Mouse (Mus musculus) left cerebral cortex, postnatal 4 days (tissue): ENCODE results near the gene Ctla4. TPM values are rescaled to one million over a fixed set of nuclear protein-coding genes. Genes with fewer than 3 reads are reported as not detected.

Experiments
- DNase-seq: peaks from one replicate; pipeline ENCODE4 v3.0.0-alpha.2; 2022
- intact Hi-C: fragments of 180-260 bp; cut with DNase I; formaldehyde crosslinking; loops from one replicate; pipeline ENCODE4 v1.15.1; 2025
- total RNA-seq, 2 experiments: library from RNA; stranded (reverse); gene quantifications; 2 replicates each; pipeline ENCODE4 v1.2.3; 2021

The Ctla4 gene
- total RNA-seq, 2 experiments from 2014 or later: not detected

DNA sequence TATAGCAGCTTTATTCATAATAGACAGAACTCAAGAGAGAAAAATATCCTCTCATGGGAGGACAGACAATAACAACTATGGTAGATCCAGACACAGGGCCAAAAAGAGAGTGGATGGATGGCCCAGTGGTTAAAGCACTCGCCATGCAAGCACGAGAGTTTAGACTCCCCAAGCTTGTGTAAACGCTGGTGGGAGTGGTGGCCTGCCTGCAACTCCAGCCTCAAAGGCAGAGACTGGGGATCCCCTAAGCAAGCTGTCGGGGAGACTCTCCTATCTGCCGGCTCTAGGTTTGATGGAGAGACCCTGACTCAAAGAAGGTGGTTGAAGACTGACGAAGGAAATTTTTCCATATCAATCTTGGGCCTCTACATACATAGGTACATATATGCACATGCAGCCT is 69.4 kb downstream of the Ctla4 start:
- intact Hi-C loops: no loop called here

DNA sequence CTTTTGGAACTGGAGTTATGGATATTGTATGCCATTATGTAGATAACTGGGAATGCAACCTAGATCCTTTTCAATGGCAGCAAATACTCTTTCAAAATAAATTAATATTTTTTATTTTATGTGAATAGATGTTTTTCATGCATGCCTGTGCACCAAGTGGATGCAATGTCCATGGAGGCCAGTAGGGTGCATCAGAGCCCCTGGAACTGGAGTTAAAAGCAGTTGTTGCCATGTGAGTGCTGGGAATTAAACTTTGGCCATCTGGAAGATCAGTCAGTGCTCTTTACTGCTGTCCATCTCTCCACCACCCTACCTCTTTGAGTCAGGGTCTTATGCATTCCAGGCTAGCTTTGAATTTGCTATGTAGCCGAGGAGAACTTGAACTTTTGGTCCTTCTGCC is 71.5 kb downstream of the Ctla4 start:
- intact Hi-C loops: no loop called here

More for the DNA sequence above, 69.4 kb downstream of the Ctla4 start:
- no peak for DNase-seq

DNA sequence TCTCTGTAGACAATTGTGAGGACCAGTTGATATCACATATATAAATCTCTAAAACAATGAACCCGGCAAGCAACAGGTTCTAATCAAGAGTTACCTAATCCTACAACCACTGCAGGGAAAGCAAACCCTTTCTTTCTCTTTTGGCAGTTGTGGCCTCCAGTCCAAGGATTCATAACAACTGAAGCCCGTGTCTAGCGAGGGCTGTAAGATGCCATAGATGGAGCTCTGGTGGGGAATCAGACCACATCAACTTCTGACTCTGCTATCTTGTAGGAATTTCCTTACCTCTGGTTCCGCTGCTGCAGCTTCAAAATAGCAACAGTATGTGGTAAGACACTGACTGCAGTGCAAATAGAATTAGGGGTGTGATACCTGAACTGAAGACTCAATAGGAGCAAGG is 72.4 kb downstream of the Ctla4 start:
- no peak for DNase-seq
- intact Hi-C loops: no loop called here

More for the DNA sequence above, 71.5 kb downstream of the Ctla4 start:
- no peak for DNase-seq

DNA sequence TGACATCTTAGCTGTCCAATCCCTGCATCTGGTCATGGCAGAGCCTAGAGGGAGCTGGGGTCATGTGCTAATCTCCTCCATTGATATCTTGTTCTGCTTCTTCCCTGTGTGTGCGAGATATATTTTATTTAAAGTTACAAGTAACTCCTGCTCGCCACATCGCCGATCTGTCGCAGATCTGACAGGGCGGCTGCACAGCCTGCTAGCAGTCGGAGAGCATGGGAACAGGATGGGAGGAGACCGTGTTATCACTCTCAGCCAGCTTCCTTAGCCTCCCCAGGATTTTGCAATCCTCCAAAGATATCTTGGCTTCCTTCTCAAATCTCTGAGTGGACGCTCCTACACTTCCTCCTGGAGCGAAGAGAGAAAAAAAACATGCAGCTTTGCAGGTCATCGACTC is 73.7 kb downstream of the Ctla4 start:
- intact Hi-C loops: no loop called here

DNA sequence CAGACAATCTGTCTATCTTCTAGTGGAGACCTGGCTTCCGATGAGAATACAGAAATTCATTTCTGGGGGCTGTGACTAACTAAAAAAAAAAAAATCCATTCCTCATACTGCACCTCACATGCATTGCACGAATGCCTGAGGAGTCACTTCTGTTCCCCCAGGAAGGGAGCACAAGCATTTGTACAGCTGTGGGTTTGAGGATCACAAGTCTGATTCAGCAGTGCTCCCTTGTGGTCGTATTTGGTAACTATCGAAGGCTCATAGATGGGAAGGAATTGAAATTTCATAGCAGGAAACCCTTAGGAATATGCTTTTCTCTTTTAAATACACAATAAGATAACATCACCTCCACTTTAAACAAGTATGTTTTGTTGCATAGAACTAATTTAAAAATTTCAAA is 74.3 kb downstream of the Ctla4 start:
- intact Hi-C loops: no loop called here

More for the DNA sequence above, 73.7 kb downstream of the Ctla4 start:
- DNase-seq: no peak

DNA sequence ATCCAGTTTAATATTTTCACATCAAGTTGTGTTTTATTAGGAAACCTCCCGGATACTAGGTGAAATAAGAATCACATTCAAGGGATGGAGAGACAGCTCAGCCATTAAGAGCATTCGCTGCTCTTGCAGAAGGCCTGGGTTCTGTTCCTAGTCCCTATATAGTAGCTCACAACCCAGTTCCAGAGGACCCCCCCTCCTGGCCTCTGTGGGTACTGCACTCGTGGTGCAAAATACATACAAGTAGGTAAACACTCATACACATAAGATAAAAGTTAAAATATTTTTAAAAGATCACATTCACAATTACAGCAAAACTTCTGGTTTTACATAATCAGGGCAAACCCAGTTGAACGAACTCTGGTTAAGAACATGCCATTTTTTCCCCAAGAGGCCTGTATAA is 75.3 kb downstream of the Ctla4 start:
- intact Hi-C loops: no loop called here
- DNase-seq: no peak

More for the DNA sequence above, 74.3 kb downstream of the Ctla4 start:
- DNase-seq: peak; percentile 52

Other genes with a start within 250 kb of the Ctla4 start
- under 1 TPM in 1 of 2 experiments, not detected in 1; 0.12 TPM for gene Cd28, start 170.2 kb upstream of the Ctla4 start, total RNA-seq
- under 1 TPM; 0.16 to 0.20 TPM for gene Icos, start 90.9 kb downstream of the Ctla4 start, total RNA-seq